Mouse (Mus musculus): ENCODE measurements around the gene Miga2.

Miga2 gene

GRCm38 (mm10) chr2:30358533-30359531 lies 5.2 kb upstream of the Miga2 start, which contains the start of gene Sh3glb2:
Gene Sh3glb2, minus strand, starts transcription at chr2:30359337.
- DNase-seq: peak; percentile 86 to 88

DNA sequence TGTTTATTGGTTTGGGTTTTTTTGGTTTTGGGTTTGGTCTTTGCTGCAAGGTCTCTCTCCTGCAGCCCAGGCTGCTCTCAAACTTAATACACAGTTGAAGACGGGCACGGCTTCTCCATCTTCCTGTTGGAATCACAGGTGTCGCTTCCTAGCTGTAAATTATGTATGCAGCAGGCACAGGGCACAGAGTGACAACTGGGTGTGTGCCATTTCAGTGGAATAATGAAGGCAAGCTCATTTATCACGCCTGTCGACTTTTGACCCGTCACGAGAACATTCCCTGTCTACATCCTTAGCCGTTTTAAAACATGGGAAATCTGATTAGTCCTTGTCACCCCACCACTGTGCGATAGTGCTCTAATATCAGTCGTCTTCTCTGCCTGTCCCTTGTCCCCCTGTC lies 3.4 kb upstream of the Miga2 start:
- DNase-seq: no peak

- DNase-seq: no peak
Measured at GRCm38 (mm10) chr2:30362865-30363264, 1.2 kb upstream of the Miga2 start.

GRCm38 (mm10) chr2:30365281-30366069 lies 1.4 kb downstream of the Miga2 start:
- DNase-seq: no peak

DNA sequence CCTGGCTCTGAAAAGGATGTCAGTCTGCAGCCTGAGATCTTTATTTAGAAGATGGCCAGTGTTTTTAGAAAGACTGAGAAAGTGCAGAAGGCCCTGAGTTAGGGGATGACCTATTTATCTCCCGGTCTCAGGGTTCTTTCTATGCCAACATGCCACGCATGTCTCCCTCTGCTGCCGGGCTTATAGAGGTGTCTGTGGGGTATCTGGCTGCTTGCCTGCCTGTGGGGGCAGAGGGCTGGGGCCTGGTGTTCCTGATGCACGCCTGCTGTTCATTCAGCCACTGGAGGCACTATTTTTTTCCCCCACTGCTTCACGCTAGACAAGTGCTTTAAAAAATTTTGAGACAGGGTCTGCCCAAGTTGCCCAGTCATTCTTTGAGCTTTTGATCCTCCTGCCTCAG lies 2.2 kb downstream of the Miga2 start:
- no peak for DNase-seq

GRCm38 (mm10) chr2:30371544-30371943 lies 7.5 kb downstream of the Miga2 start:
- no peak for DNase-seq

GRCm38 (mm10) chr2:30372726-30373125 lies 8.7 kb downstream of the Miga2 start:
- DNase-seq: no peak

- DNase-seq: no peak
Measured at GRCm38 (mm10) chr2:30375893-30376292, 11.9 kb downstream of the Miga2 start.

DNA sequence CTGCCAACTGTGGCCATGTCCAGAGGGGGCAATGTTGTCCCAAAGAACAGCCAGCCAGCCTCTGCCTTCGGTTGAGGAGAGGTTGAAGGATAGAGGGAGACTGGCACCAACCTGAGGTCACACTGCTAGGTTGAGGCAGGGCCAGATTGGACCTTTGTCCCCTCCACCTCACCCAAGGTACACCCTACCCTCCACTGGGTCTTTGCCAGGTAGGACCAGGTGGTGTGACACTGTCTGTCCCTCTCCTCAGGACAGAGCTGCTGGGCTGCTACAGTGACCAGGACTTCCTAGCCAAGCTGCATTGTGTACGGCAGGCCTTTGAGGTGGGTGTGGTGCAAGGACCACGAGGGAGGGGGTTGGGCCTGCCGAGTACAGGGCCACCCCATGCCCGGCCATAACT lies 13.7 kb downstream of the Miga2 start:
- no peak for DNase-seq

- DNase-seq: no peak
Measured at GRCm38 (mm10) chr2:30379307-30379706, 15.3 kb downstream of the Miga2 start.

DNA sequence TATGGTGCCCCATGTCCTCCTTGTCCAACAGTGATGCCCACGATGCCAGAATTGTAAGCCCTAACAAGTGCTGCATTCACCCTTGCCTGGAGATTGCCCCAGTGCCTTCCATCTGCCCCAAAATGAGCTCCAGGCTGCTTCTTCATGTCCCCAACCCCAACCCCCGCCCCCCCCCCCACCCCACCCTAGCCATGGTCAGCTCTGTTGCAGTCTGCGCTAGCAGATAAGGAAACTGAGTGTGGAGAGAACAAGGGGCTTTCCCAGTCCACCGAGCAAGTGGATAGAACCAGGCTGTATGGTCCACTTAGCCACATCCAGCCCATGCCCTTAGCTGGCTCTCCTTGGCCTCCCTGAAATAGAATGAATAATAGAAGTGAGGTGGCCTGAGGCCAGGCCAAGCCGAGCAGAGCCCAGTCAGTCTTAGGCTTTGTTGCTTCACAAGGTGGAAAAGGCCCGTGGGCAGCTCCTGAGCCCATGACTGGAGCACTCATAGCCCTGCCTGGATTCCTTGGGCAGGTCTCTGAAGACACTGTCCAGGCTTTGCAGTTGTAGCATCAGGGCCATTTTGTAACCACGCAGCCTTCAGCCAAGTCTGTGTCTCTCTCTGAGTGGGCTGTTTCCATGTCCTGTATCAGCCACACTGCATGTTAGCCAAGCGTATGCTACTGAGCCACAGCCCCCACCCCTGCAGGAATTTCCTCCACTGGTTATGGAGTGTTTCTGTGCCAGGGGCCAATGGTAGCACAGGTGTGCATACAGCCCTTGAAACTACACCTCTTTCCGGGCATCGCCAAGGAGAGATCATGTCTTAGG lies 16.7 kb downstream of the Miga2 start:
- DNase-seq: no peak

GRCm38 (mm10) chr2:30381377-30381725 lies 17.3 kb downstream of the Miga2 start:
- no peak for DNase-seq

GRCm38 (mm10) chr2:30384814-30385213 lies 20.8 kb downstream of the Miga2 start:
- no peak for DNase-seq

- no peak for DNase-seq
Measured at GRCm38 (mm10) chr2:30385591-30385990, 21.6 kb downstream of the Miga2 start.

- DNase-seq: no peak
Measured at GRCm38 (mm10) chr2:30386913-30387312, 22.9 kb downstream of the Miga2 start.

DNA sequence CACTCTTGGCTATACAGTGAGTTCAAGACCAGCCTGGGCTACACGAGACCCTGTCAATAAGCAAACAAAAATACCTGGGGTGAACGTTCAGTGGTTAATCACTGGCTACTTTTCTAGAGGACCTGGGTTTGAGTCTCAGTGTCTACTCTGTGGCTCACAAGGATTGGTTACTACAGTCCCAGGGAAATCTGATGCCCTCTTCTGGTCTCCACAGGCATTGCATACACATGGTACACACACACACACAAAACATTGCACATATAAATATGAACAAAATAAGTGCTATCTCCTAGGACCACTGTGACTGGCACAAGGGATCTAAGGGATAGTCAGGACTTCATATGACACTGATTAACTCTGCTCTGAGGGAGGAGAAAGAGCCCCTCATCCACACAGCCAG lies 25.0 kb downstream of the Miga2 start:
- DNase-seq: no peak

- DNase-seq: peak; percentile 93 to 98
Measured at GRCm38 (mm10) chr2:30392114-30392576, 28.1 kb downstream of the Miga2 start, which contains the start of gene Dolpp1. Gene Dolpp1, plus strand, starts transcription at chr2:30392254.

- DNase-seq: no peak
Measured at GRCm38 (mm10) chr2:30392577-30393369, 28.7 kb downstream of the Miga2 start.

DNA sequence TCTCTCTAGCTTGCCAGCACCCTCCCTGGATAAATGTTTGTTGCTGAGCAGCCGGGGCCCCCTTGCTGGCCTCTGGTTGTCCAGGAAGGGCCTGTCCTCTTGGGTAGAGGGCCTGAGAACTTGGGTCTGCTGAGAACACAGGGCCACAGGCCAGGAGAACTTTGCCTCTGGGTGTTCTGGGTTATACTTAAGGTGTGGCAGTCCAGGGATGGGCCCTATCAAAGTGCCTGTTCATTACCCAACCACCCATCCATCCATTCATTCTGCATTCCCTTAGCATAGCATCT lies 29.3 kb downstream of the Miga2 start:
- DNase-seq: no peak

- no peak for DNase-seq
Measured at GRCm38 (mm10) chr2:30395757-30396156, 31.7 kb downstream of the Miga2 start.

- DNase-seq: no peak
Measured at GRCm38 (mm10) chr2:30396246-30396645, 32.2 kb downstream of the Miga2 start.

GRCm38 (mm10) chr2:30397986-30398512 lies 34.0 kb downstream of the Miga2 start:
- no peak for DNase-seq
